Mouse (Mus musculus): ENCODE data around the gene Agr2. TPM values are rescaled to one million over a fixed set of nuclear protein-coding genes. Genes with fewer than 3 reads are reported as not detected.

Gene Agr2
- not detected for polyA plus RNA-seq (2014; fragmentation: Illumina TruSeq; extraction: RNeasy Lipid Tissue Mini Kit (QIAGEN cat#74804); ENCODE audit: low read depth, low replicate concordance)

GRCm38 (mm10) chr12:35992711-35993110, at the start of gene Agr2:
Gene Agr2 (plus strand): TSS chr12:35992907.

GRCm38 (mm10) chr12:36042348-36042778, 49.7 kb downstream of the Agr2 start, which contains the start of gene Tspan13:
Gene Tspan13 (minus strand): TSS chr12:36042500.

Other genes starting within 250 kb of the Agr2 start
- not detected for gene Agr3, start 67.3 kb upstream of the Agr2 start, polyA plus RNA-seq (2014; fragmentation: Illumina TruSeq; extraction: RNeasy Lipid Tissue Mini Kit (QIAGEN cat#74804); ENCODE audit: low read depth, low replicate concordance)
- gene Tspan13, start 49.6 kb downstream of the Agr2 start, polyA plus RNA-seq (2014; fragmentation: Illumina TruSeq; extraction: RNeasy Lipid Tissue Mini Kit (QIAGEN cat#74804); ENCODE audit: low read depth, low replicate concordance): 48.2 TPM
- 14.2 TPM for gene Ankmy2, start 164.2 kb downstream of the Agr2 start, polyA plus RNA-seq (2014; fragmentation: Illumina TruSeq; extraction: RNeasy Lipid Tissue Mini Kit (QIAGEN cat#74804); ENCODE audit: low read depth, low replicate concordance)
- 183 TPM for gene Bzw2, start 165.2 kb downstream of the Agr2 start, polyA plus RNA-seq (2014; fragmentation: Illumina TruSeq; extraction: RNeasy Lipid Tissue Mini Kit (QIAGEN cat#74804); ENCODE audit: low read depth, low replicate concordance)